Mouse (Mus musculus) kidney, adult 2 months (tissue): ENCODE results near the gene Cltrn. TPM values are rescaled to one million over a fixed set of nuclear protein-coding genes. Genes with fewer than 3 reads are reported as not detected.

Experiments used
- DNase-seq: peaks from one replicate; pipeline ENCODE4 v3.0.0; 2021
- H3K27ac ChIP-seq: fragments of 200-500 bp; 2 replicates; pipeline ENCODE4 v1.5.1; 2012; ENCODE audit warnings: low read depth, low read length, control low read depth, inconsistent platforms; ENCODE audit not compliant: insufficient read depth
- H3K27me3 ChIP-seq: fragments of 200-500 bp; replicated peaks from 2 replicates; pipeline ENCODE4 v1.6.1; 2012; ENCODE audit warnings: mild to moderate bottlenecking, moderate library complexity, low read length, inconsistent platforms; ENCODE audit not compliant: control insufficient read depth, insufficient read depth
- H3K36me3 ChIP-seq: fragments of 200-500 bp; 2 replicates; pipeline ENCODE4 v1.6.1; 2012; ENCODE audit warnings: mild to moderate bottlenecking, moderate library complexity, low read length, inconsistent platforms; ENCODE audit not compliant: control insufficient read depth, insufficient read depth
- H3K4me1 ChIP-seq: fragments of 200-500 bp; 2 replicates; pipeline ENCODE4 v1.6.1; 2011; ENCODE audit warnings: low read length; ENCODE audit not compliant: control insufficient read depth, insufficient read depth
- H3K4me3 ChIP-seq: fragments of 200-500 bp; 2 replicates; pipeline ENCODE4 v1.5.1; 2011; ENCODE audit warnings: mild to moderate bottlenecking, low read depth, low read length, control low read depth; ENCODE audit not compliant: insufficient read depth
- CTCF ChIP-seq: fragments of 200-500 bp; conservative IDR thresholded peaks from 2 replicates; pipeline ENCODE4 v1.5.1; 2011; ENCODE audit warnings: low read depth, mild to moderate bottlenecking, control low read depth, low read length, moderate library complexity, mixed read lengths; ENCODE audit not compliant: insufficient read depth, insufficient read length
- POLR2A ChIP-seq: fragments of 200-500 bp; IDR thresholded peaks from one replicate; pipeline ENCODE4 v1.6.1; 2011; ENCODE audit warnings: low read depth, low read length, control low read depth
- WGBS: fragments of 180-500 bp; shearing (Covaris S2); methylation state at CpG from one replicate; pipeline ENCODE4 v1.1.7; 2018; 5-methylcytosine and 5-hydroxymethylcytosine counted together
- polyA plus RNA-seq: library from polyadenylated mRNA; depleted of rRNA; stranded (reverse); fragments of >200 nt; gene quantifications from 2 replicates; pipeline ENCODE4 v1.2.3, GENCODE M21; 2012

Gene Cltrn
- polyA plus RNA-seq, 1 experiment, result 274 TPM

- 2% methylated on average over 2 of the region's 2 CpGs for WGBS
Measured at GRCm38 (mm10) chrX:164066185-164066584, 22.4 kb upstream of the Cltrn start.

GRCm38 (mm10) chrX:164068968-164069367, 19.7 kb upstream of the Cltrn start:
- peak; percentile 70 for DNase-seq
- H3K36me3 ChIP-seq, result no peaks in the 10 kb centered on the region
- H3K4me1 ChIP-seq, result no peaks in the 10 kb centered on the region; the same call in 1 of the 2 replicates
- H3K27me3 ChIP-seq, result no peaks in the 10 kb centered on the region
- no peak overlapping the region for H3K27ac ChIP-seq
- no peak overlapping the region for H3K4me3 ChIP-seq
- WGBS, result 42% methylated on average over 4 of the region's 4 CpGs
- no peak for TF ChIP-seq POLR2A
- no peak for TF ChIP-seq CTCF

More at GRCm38 (mm10) chrX:164066185-164066584, 22.4 kb upstream of the Cltrn start:
- Histone ChIP-seq H3K27me3 (no peaks in the 10 kb centered on the region), H3K4me1 (no peaks in the 10 kb centered on the region; the same call in 1 of the 2 replicates), H3K36me3 (no peaks in the 10 kb centered on the region), H3K4me3 (no peak overlapping the region), H3K27ac (no peak overlapping the region)
- DNase-seq, result peak; percentile 71
- peak; percentile 83 for TF ChIP-seq CTCF
- no peak for TF ChIP-seq POLR2A

GRCm38 (mm10) chrX:164076040-164076775, 12.4 kb upstream of the Cltrn start, which contains the start of gene Siah1b:
Siah1b (minus strand) TSS chrX:164076493.
- TF ChIP-seq CTCF (no peak), POLR2A (peak; percentile 12)
- H3K36me3 ChIP-seq, result no peaks in the 10 kb centered on the region
- no peaks in the 10 kb centered on the region for H3K27me3 ChIP-seq
- peak within 1 kb of the TSS; percentile 98 for H3K27ac ChIP-seq
- H3K4me1 ChIP-seq, result peaks cover 8% of the 10 kb centered on the region; the same call in 1 of the 2 replicates
- peak; percentile 96 for DNase-seq
- peak within 1 kb of the TSS; percentile 86 for H3K4me3 ChIP-seq
- 2% methylated on average over 53 of the region's 54 CpGs for whole genome bisulfite sequencing

GRCm38 (mm10) chrX:164082030-164082429, 6.6 kb upstream of the Cltrn start:
- 98% methylated on average over 9 of the region's 9 CpGs for WGBS

GRCm38 (mm10) chrX:164089916-164090315, 1.3 kb downstream of the Cltrn start:
- Histone ChIP-seq H3K4me3 (peak overlapping the region; percentile 28; the same call in 1 of the 2 replicates), H3K36me3 (no peaks in the 10 kb centered on the region), H3K27ac (peak overlapping the region; percentile 45; the same call in 1 of the 2 replicates), H3K4me1 (0 out of 2 replicates have a peak, but pooled peaks cover 6% of the 10 kb centered on the region), H3K27me3 (no peaks in the 10 kb centered on the region)
- DNase-seq, result peak; percentile 70
- TF ChIP-seq POLR2A, result no peak
- no peak for TF ChIP-seq CTCF
- WGBS, result 44% methylated on average over 11 of the region's 11 CpGs

More at GRCm38 (mm10) chrX:164082030-164082429, 6.6 kb upstream of the Cltrn start:
- no peak for TF ChIP-seq POLR2A
- TF ChIP-seq CTCF, result no peak
- H3K27me3 ChIP-seq, result no peaks in the 10 kb centered on the region
- DNase-seq, result no peak
- no peaks in the 10 kb centered on the region for H3K36me3 ChIP-seq
- peaks cover 7% of the 10 kb centered on the region; the same call in 1 of the 2 replicates for H3K4me1 ChIP-seq
- H3K27ac ChIP-seq, result no peak overlapping the region
- no peak overlapping the region for H3K4me3 ChIP-seq

- H3K36me3 ChIP-seq, result no peaks in the 10 kb centered on the region; the same call in 1 of the 2 replicates
- peak overlapping the region; percentile 52 for H3K4me3 ChIP-seq
- peak overlapping the region; percentile 45; the same call in 1 of the 2 replicates for H3K27ac ChIP-seq
- H3K4me1 ChIP-seq, result 0 out of 2 replicates have a peak, but pooled peaks cover 6% of the 10 kb centered on the region
- DNase-seq, result no peak
- WGBS, result 40% methylated on average over 7 of the region's 7 CpGs
- H3K27me3 ChIP-seq, result no peaks in the 10 kb centered on the region
- TF ChIP-seq POLR2A, result no peak
- TF ChIP-seq CTCF, result no peak
Measured at GRCm38 (mm10) chrX:164092300-164093169, 3.9 kb downstream of the Cltrn start.
